ENCODE assay signal across 8 mouse cellular contexts in genomic region chr4:141239388-141240125, GRCm38 (mm10). TPM values are rescaled to one million over a fixed set of nuclear protein-coding genes. Genes with fewer than 3 reads are reported as not detected.
A peak's percentile ranks its signal among the peaks of the same experiment; 100 is the strongest.
DNase-seq lines count a peak whose midpoint lies in the region; ATAC-seq lines count a peak whose summit lies in the region.

TSS of gene Arhgef19 (plus strand) at chr4:141239499.

- DNase-seq in right cerebral cortex, adult 18-20 months, result peak; percentile 69
- DNase-seq in right cerebral cortex, postnatal 4 days, result no peak
- peak; percentile 91 for DNase-seq in embryo, embryonic 9.5 days (ENCODE audit: extremely low spot score)

- no peaks in the 10 kb centered on the region for H3K9me3 ChIP-seq in intestine, embryonic 16.5 days (ENCODE audit: control insufficient read depth, low read length)
- no peaks in the 10 kb centered on the region for H3K9me3 ChIP-seq in limb, embryonic 13.5 days
- no peaks in the 10 kb centered on the region for H3K9me3 ChIP-seq in midbrain, embryonic 15.5 days
- no peaks in the 10 kb centered on the region for H3K9me3 ChIP-seq in stomach, embryonic 14.5 days (ENCODE audit: control insufficient read depth, low read depth, low read length)

- H3K4me1 ChIP-seq in intestine, embryonic 16.5 days (ENCODE audit: control insufficient read depth, insufficient read depth, low read length), result peaks cover 52% of the 10 kb centered on the region
- H3K4me1 ChIP-seq in limb, embryonic 13.5 days, result peaks cover 51% of the 10 kb centered on the region
- H3K4me1 ChIP-seq in midbrain, embryonic 15.5 days, result peaks cover 22% of the 10 kb centered on the region
- peaks cover 43% of the 10 kb centered on the region for H3K4me1 ChIP-seq in stomach, embryonic 14.5 days (ENCODE audit: control insufficient read depth, insufficient read depth, low read length)

- H3K4me3 ChIP-seq in intestine, embryonic 16.5 days (ENCODE audit: low read length), result peak within 1 kb of the TSS; percentile 48
- H3K4me3 ChIP-seq in limb, embryonic 13.5 days, result peak within 1 kb of the TSS; percentile 49
- peak within 1 kb of the TSS; percentile 32 for H3K4me3 ChIP-seq in midbrain, embryonic 15.5 days
- peak within 1 kb of the TSS; percentile 34 for H3K4me3 ChIP-seq in stomach, embryonic 14.5 days (ENCODE audit: low read depth, low read length)

- WGBS in intestine, embryonic 16.5 days, result under 1% methylated on average over 31 of the region's 31 CpGs
- 2% methylated on average over 31 of the region's 31 CpGs for WGBS in limb, embryonic 13.5 days
- WGBS in midbrain, embryonic 15.5 days, result 2% methylated on average over 31 of the region's 31 CpGs
- 2% methylated on average over 31 of the region's 31 CpGs for WGBS in stomach, embryonic 14.5 days

- peak within 1 kb of the TSS; percentile 65 for H3K9ac ChIP-seq in intestine, embryonic 16.5 days (ENCODE audit: low read depth, low read length)
- H3K9ac ChIP-seq in limb, embryonic 13.5 days, result peak within 1 kb of the TSS; percentile 64
- peak within 1 kb of the TSS; percentile 20; the same call in 1 of the 2 replicates for H3K9ac ChIP-seq in midbrain, embryonic 15.5 days
- no peak within 1 kb of the TSS; the same call in 1 of the 2 replicates for H3K9ac ChIP-seq in stomach, embryonic 14.5 days (replicated peaks; ENCODE audit: low read depth, low read length)

- peak within 1 kb of the TSS; percentile 88 for H3K4me2 ChIP-seq in intestine, embryonic 16.5 days (ENCODE audit: low read depth, low read length)
- peak within 1 kb of the TSS; percentile 69 for H3K4me2 ChIP-seq in limb, embryonic 13.5 days (replicated peaks)
- peak within 1 kb of the TSS; percentile 62 for H3K4me2 ChIP-seq in midbrain, embryonic 15.5 days
- peak within 1 kb of the TSS; percentile 67 for H3K4me2 ChIP-seq in stomach, embryonic 14.5 days (replicated peaks; ENCODE audit: low read depth, low read length)

- peak within 1 kb of the TSS; percentile 76 for H3K27ac ChIP-seq in intestine, embryonic 16.5 days (ENCODE audit: low read length)
- peak within 1 kb of the TSS; percentile 1; the same call in 1 of the 2 replicates for H3K27ac ChIP-seq in limb, embryonic 13.5 days
- no peak within 1 kb of the TSS for H3K27ac ChIP-seq in midbrain, embryonic 15.5 days
- peak within 1 kb of the TSS; percentile 59; the same call in 1 of the 2 replicates for H3K27ac ChIP-seq in stomach, embryonic 14.5 days (ENCODE audit: low read length)

- H3K36me3 ChIP-seq in intestine, embryonic 16.5 days (ENCODE audit: control insufficient read depth, insufficient read depth, low read length), result no peaks in the 10 kb centered on the region
- no peaks in the 10 kb centered on the region for H3K36me3 ChIP-seq in limb, embryonic 13.5 days
- H3K36me3 ChIP-seq in midbrain, embryonic 15.5 days (replicated peaks), result no peaks in the 10 kb centered on the region
- no peaks in the 10 kb centered on the region for H3K36me3 ChIP-seq in stomach, embryonic 14.5 days (ENCODE audit: control insufficient read depth, insufficient read depth, low read length)

- no peaks in the 10 kb centered on the region; the same call in 1 of the 2 replicates for H3K27me3 ChIP-seq in intestine, embryonic 16.5 days (replicated peaks; ENCODE audit: control insufficient read depth, insufficient read depth, low read length)
- H3K27me3 ChIP-seq in limb, embryonic 13.5 days, result peaks cover 88% of the 10 kb centered on the region
- H3K27me3 ChIP-seq in midbrain, embryonic 15.5 days (replicated peaks), result peaks cover 53% of the 10 kb centered on the region
- 0 out of 2 replicates have a peak, but pooled peaks cover 3% of the 10 kb centered on the region for H3K27me3 ChIP-seq in stomach, embryonic 14.5 days (ENCODE audit: control insufficient read depth, insufficient read depth, low read length)

- ATAC-seq in granulocyte monocyte progenitor cell, adult 5-6 weeks (replicated peaks; ENCODE audit: poor library complexity, severe bottlenecking), result peak; percentile 93
- ATAC-seq in intestine, embryonic 16.5 days, result peak; percentile 90
- ATAC-seq in limb, embryonic 13.5 days (ENCODE audit: low FRiP score, low read depth), result peak; percentile 91
- peak; percentile 84 for ATAC-seq in midbrain, embryonic 15.5 days (replicated peaks)
- ATAC-seq in stomach, embryonic 14.5 days (ENCODE audit: insufficient number of reproducible peaks, insufficient read depth, low FRiP score, low read depth), result peak; percentile 89

RNA-seq across cellular contexts. Expression of gene Arhgef19, which starts in this region (rescaled TPM):
- not detected in 2 replicates for total RNA-seq in granulocyte monocyte progenitor cell, adult 5-6 weeks (2014; fragmentation: Nextera tagmentation)
- not detected in 2 replicates for total RNA-seq in granulocyte monocyte progenitor cell, adult 5-6 weeks (2017)
- polyA plus RNA-seq in intestine, embryonic 16.5 days (2015; fragmentation: Nextera tagmentation; extraction: Ambion mirVana), result 15.0 and 15.1 TPM in 2 replicates
- polyA plus RNA-seq in limb, embryonic 13.5 days (2015; fragmentation: Nextera tagmentation; extraction: Ambion mirVana), result 8.1 and 10.9 TPM in 2 replicates
- 1.0 and 1.7 TPM in 2 replicates for polyA plus RNA-seq in midbrain, embryonic 15.5 days (2015; fragmentation: Nextera tagmentation; extraction: Ambion mirVana)
- 23.0 and 26.4 TPM in 2 replicates for polyA plus RNA-seq in stomach, embryonic 14.5 days (2014; fragmentation: Nextera tagmentation; extraction: Ambion mirVana)

Comparison
In these comparisons a context has a peak if more than half of its experiments do, and no peak if none do; other contexts are left out.
1. Peak in ATAC-seq in granulocyte monocyte progenitor cell, adult 5-6 weeks; RNA of the gene not detected or under 1 TPM.